10 mouse cellular contexts compared by ENCODE assay signal in the genomic region with DNA sequence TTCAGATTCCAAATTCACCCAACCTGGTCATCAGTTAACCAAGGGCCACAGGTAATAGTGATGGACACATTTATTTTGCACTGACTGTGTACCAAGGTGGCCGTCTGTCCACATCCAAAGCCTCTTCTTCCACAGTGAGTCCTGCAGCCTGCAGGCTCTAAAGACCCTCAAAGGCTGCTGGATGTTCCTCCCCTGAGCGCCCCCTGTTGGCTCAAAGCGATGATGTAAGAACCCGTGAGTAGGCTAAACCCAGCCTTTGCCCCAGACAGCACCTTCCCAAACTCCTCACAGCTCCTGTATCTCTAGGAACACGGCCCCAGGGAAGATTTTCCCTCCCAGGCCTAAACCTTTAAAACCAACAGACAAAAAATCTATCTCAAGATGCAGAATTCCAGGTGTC. TPM values are rescaled to one million over a fixed set of nuclear protein-coding genes. Genes with fewer than 3 reads are reported as not detected.
A peak's percentile ranks its signal among the peaks of the same experiment; 100 is the strongest.
DNase-seq lines count a peak whose midpoint lies in the region; ATAC-seq and TF ChIP-seq lines count a peak whose summit lies in the region.
"Had no signal": no experiment of that assay in that cellular context is flagged by ENCODE, and none has a peak within 500 bp of the region (broad histone marks: within the 10 kb centered on the region; RNA-seq: fewer than 3 reads in every experiment).

No protein-coding gene starts in this region.

- no peaks in the 10 kb centered on the region for H3K36me3 ChIP-seq in liver, embryonic 12.5 days
- H3K36me3 ChIP-seq in ES-E14 (ENCODE audit: control insufficient read depth, insufficient read depth, low read length, poor library complexity, severe bottlenecking), result no peaks in the 10 kb centered on the region

- H3K27me3 ChIP-seq in liver, embryonic 12.5 days (replicated peaks), result peaks cover 20% of the 10 kb centered on the region

- no peaks in the 10 kb centered on the region for H3K9me3 ChIP-seq in liver, embryonic 12.5 days (replicated peaks)
- no peaks in the 10 kb centered on the region for H3K9me3 ChIP-seq in ES-E14 (ENCODE audit: control insufficient read depth, insufficient read depth, low read depth, low read length)

- H3K4me3 ChIP-seq in liver, embryonic 12.5 days, result no peak overlapping the region
- no peak overlapping the region for H3K4me3 ChIP-seq in ES-E14 (ENCODE audit: insufficient read depth in 1 of 2, low read depth in 1 of 2, low read length in 2 of 2, poor library complexity in 1 of 2, severe bottlenecking in 1 of 2)

- DNase-seq in liver, result peak; percentile 53
- peak; percentile 65 for DNase-seq in ES-E14 (ENCODE audit: low read depth, low spot score)
- DNase-seq in c-Kit-positive CD71-positive TER-119-positive erythroid progenitor cells, embryonic 14.5 days (ENCODE audit: low spot score), result peak; percentile 26
- peak; percentile 67 for DNase-seq in retina, embryonic 14.5 days (ENCODE audit: low spot score)
- DNase-seq in right cerebral cortex, adult 18-20 months, result no peak
- no peak for DNase-seq in urinary bladder, postnatal 36 days (ENCODE audit: low spot score in 2 of 2)
- DNase-seq: kidney, adult 8-10 months; lung, postnatal 10 days; right cerebral cortex, postnatal 25 days had no signal

- in situ Hi-C loops in ES-E14 (cut with MboI; ENCODE audit: low sequenced_read_pairs in 2 of 2, unreplicated experiment in 2 of 2), result no loop called here

- H3K27ac ChIP-seq in liver, embryonic 12.5 days, result no peak overlapping the region
- no peak overlapping the region for H3K27ac ChIP-seq in ES-E14 (ENCODE audit: insufficient read depth, low read depth, low read length, poor library complexity, severe bottlenecking)

- no peak overlapping the region for H3K9ac ChIP-seq in liver, embryonic 12.5 days
- H3K9ac ChIP-seq in ES-E14 (ENCODE audit: insufficient read depth, low read depth, low read length, poor library complexity, severe bottlenecking), result no peak overlapping the region

- no peak overlapping the region for H3K4me2 ChIP-seq in liver, embryonic 12.5 days

- ATAC-seq in liver, embryonic 12.5 days, result no peak

- no peaks in the 10 kb centered on the region for H3K4me1 ChIP-seq in liver, embryonic 12.5 days
- no peaks in the 10 kb centered on the region for H3K4me1 ChIP-seq in ES-E14 (ENCODE audit: control insufficient read depth in 2 of 2, insufficient read depth in 2 of 2, low read length in 2 of 2, poor library complexity in 1 of 2)

- 14% methylated on average over 5 of the region's 5 CpGs for WGBS in liver, embryonic 12.5 days (ENCODE audit: insufficient replicate concordance)

TF ChIP-seq in ES-E14, 5 proteins besides CTCF, POLR2A, EP300 and RAD21:
- no peak for TF ChIP-seq CHD2 (IDR thresholded peaks at IDR 0.05; ENCODE audit: low read depth, low read length)
- no peak for TF ChIP-seq ZNF384 (IDR thresholded peaks at IDR 0.05; ENCODE audit: low read depth, low read length)
- no peak for TF ChIP-seq MAFK (IDR thresholded peaks at IDR 0.05; ENCODE audit: insufficient read depth, low read depth, low read length)
- no peak for TF ChIP-seq HCFC1 (IDR thresholded peaks at IDR 0.05; ENCODE audit: borderline replicate concordance, insufficient read depth, low read length)
- TF ChIP-seq ZC3H11A (IDR thresholded peaks at IDR 0.05; ENCODE audit: borderline replicate concordance, low read depth, low read length), result no peak

RNA-seq across cellular contexts. Expression of gene Prr29, which starts 5.9 kb away (rescaled TPM):
- polyA plus RNA-seq in liver, embryonic 12.5 days (2016; fragmentation: Nextera tagmentation; extraction: Ambion mirVana), result not detected in 2 replicates
- total RNA-seq in ES-E14 (2012; rRNA removed), result not detected in 2 replicates

RNA-seq across cellular contexts. Expression of gene Scn4a, which starts 6.3 kb away (rescaled TPM):
- 0.02 TPM in 1 of 2 replicates, not detected in the other for polyA plus RNA-seq in liver, embryonic 12.5 days (2016; fragmentation: Nextera tagmentation; extraction: Ambion mirVana)
- total RNA-seq in ES-E14 (2012; rRNA removed), result 0.13 and 0.16 TPM in 2 replicates

RNA-seq across cellular contexts. Expression of gene Icam2, which starts 28.5 kb away (rescaled TPM):
- polyA plus RNA-seq in liver, embryonic 12.5 days (2016; fragmentation: Nextera tagmentation; extraction: Ambion mirVana), result 22.8 and 23.1 TPM in 2 replicates
- total RNA-seq in ES-E14 (2012; rRNA removed), result 0.37 and 0.89 TPM in 2 replicates

RNA-seq across cellular contexts. Expression of gene Cd79b, which starts 44.8 kb away (rescaled TPM):
- 4.2 and 5.3 TPM in 2 replicates for polyA plus RNA-seq in liver, embryonic 12.5 days (2016; fragmentation: Nextera tagmentation; extraction: Ambion mirVana)
- 3.6 and 4.2 TPM in 2 replicates for total RNA-seq in ES-E14 (2012; rRNA removed)

RNA-seq across cellular contexts. Expression of gene Gh, which starts 57.7 kb away (rescaled TPM):
- not detected in 2 replicates for polyA plus RNA-seq in liver, embryonic 12.5 days (2016; fragmentation: Nextera tagmentation; extraction: Ambion mirVana)
- total RNA-seq in ES-E14 (2012; rRNA removed), result not detected in 2 replicates

Comparison
In these comparisons a context has a peak if more than half of its experiments do, and no peak if none do; other contexts are left out.
1. DNase-seq: peak in liver (single experiment), ES-E14 (single experiment), c-Kit-positive CD71-positive TER-119-positive erythroid progenitor cells, embryonic 14.5 days (single experiment) and retina, embryonic 14.5 days (single experiment); none in right cerebral cortex, adult 18-20 months (single experiment) and urinary bladder, postnatal 36 days (0 of 2).